Mouse (Mus musculus) hindbrain, embryonic 11.5 days (tissue): ENCODE results near the gene Cdcp1. TPM values are rescaled to one million over a fixed set of nuclear protein-coding genes. Genes with fewer than 3 reads are reported as not detected.

ENCODE experiments used
- ATAC-seq: fragments of 200-750 bp; cut with Nextera tagmentation; 2 replicates; pipeline ENCODE4 v1.8.0; 2017; ENCODE audit warnings: mild to moderate bottlenecking, moderate TSS enrichment, moderate library complexity; ENCODE audit not compliant: low FRiP score
- DNase-seq: peaks from one replicate; pipeline ENCODE4 v3.0.0-alpha.2; 2015; ENCODE audit warnings: low spot score
- H3K27ac ChIP-seq: fragments of 300-500 bp; sonication (generic); 2 replicates; pipeline ENCODE4 v1.5.1; 2014; ENCODE audit warnings: mild to moderate bottlenecking, low read depth, low read length
- H3K27me3 ChIP-seq: fragments of 300-500 bp; sonication (generic); 2 replicates; pipeline ENCODE4 v1.6.1; 2014; ENCODE audit warnings: mild to moderate bottlenecking, low read length, moderate library complexity, mixed read lengths; ENCODE audit not compliant: control insufficient read depth, insufficient read depth
- H3K36me3 ChIP-seq: fragments of 300-500 bp; sonication (generic); 2 replicates; pipeline ENCODE4 v1.6.1; 2014; ENCODE audit warnings: mild to moderate bottlenecking, low read length, moderate library complexity, mixed read lengths; ENCODE audit not compliant: control insufficient read depth, insufficient read depth
- H3K4me1 ChIP-seq: fragments of 300-500 bp; sonication (generic); replicated peaks from 2 replicates; pipeline ENCODE4 v1.6.1; 2014; ENCODE audit warnings: low read length, mixed read lengths; ENCODE audit not compliant: control insufficient read depth, insufficient read depth
- H3K4me2 ChIP-seq: fragments of 300-500 bp; sonication (generic); replicated peaks from 2 replicates; pipeline ENCODE4 v1.6.1; 2014; ENCODE audit warnings: mild to moderate bottlenecking, low read depth, low read length
- H3K4me3 ChIP-seq: fragments of 300-500 bp; sonication (generic); 2 replicates; pipeline ENCODE4 v1.5.1; 2014; ENCODE audit warnings: low read depth, low read length
- H3K9ac ChIP-seq: fragments of 300-500 bp; sonication (generic); 2 replicates; pipeline ENCODE4 v1.6.1; 2014; ENCODE audit warnings: low read depth, low read length
- H3K9me3 ChIP-seq: fragments of 300-500 bp; sonication (generic); 2 replicates; pipeline ENCODE4 v1.6.1; 2016; ENCODE audit warnings: low read length; ENCODE audit not compliant: control insufficient read depth
- WGBS: fragments of 180-500 bp; shearing (Covaris S2); extraction: QIAGEN DNeasy Blood & Tissue Kit; methylation state at CpG from one replicate; pipeline ENCODE4 v1.1.7; 2014; 5-methylcytosine and 5-hydroxymethylcytosine counted together
- polyA plus RNA-seq: library from polyadenylated mRNA; unstranded; fragments of >200 nt; fragmentation: Nextera tagmentation; extraction: Ambion mirVana; gene quantifications from 2 replicates; pipeline ENCODE4 v1.2.1, GENCODE M21; 2014

Cdcp1 gene
- polyA plus RNA-seq, 1 experiment from 2014 or later, result 1.2 TPM

- Histone ChIP-seq H3K4me3 (no peak overlapping the region), H3K27ac (no peak overlapping the region), H3K4me2 (no peak overlapping the region), H3K4me1 (no peaks in the 10 kb centered on the region), H3K27me3 (no peaks in the 10 kb centered on the region), H3K9ac (no peak overlapping the region), H3K36me3 (no peaks in the 10 kb centered on the region), H3K9me3 (no peaks in the 10 kb centered on the region)
- DNase-seq (no peak), ATAC-seq (no peak)
- WGBS, result 71% methylated on average over 10 of the region's 10 CpGs
These were observed 28.1 kb upstream of the Cdcp1 start for GRCm38 (mm10) chr9:123243988-123244387.

DNA sequence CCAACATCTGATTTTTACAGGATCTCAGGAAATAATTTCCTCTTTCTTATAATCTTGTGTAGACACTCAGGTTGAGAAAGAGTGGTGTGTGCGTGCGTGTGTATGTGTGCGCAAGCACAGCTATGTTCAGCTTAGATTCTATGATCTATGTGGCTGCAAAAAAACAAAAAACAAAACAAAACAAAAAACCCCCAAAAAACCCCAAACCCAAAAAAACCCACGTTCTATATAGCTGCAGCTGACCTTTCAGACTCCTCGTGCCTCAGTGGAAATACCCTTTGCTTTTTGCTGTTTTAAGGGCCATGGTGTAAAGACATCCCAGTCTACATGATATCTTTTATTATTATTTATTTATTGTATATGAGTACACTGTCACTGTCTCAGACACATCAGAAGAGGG is 25.4 kb upstream of the Cdcp1 start:
- no peaks in the 10 kb centered on the region for H3K9me3 ChIP-seq
- DNase-seq (no peak), ATAC-seq (no peak)
- no peaks in the 10 kb centered on the region for H3K27me3 ChIP-seq
- no peak overlapping the region for H3K9ac ChIP-seq
- H3K4me1 ChIP-seq, result no peaks in the 10 kb centered on the region
- H3K4me3 ChIP-seq, result no peak overlapping the region
- no peaks in the 10 kb centered on the region for H3K36me3 ChIP-seq
- no peak overlapping the region for H3K4me2 ChIP-seq
- no peak overlapping the region for H3K27ac ChIP-seq
- 92% methylated on average over 5 of the region's 5 CpGs for WGBS

GRCm38 (mm10) chr9:123240751-123241150 is 24.9 kb upstream of the Cdcp1 start:
- no peak overlapping the region for H3K9ac ChIP-seq
- 93% methylated on average over 2 of the region's 2 CpGs for WGBS
- DNase-seq, result no peak
- no peak for ATAC-seq
- H3K4me2 ChIP-seq, result no peak overlapping the region
- H3K4me3 ChIP-seq, result no peak overlapping the region
- no peaks in the 10 kb centered on the region for H3K27me3 ChIP-seq
- no peaks in the 10 kb centered on the region for H3K36me3 ChIP-seq
- H3K9me3 ChIP-seq, result no peaks in the 10 kb centered on the region
- H3K4me1 ChIP-seq, result no peaks in the 10 kb centered on the region
- H3K27ac ChIP-seq, result no peak overlapping the region

- 92% methylated on average over 5 of the region's 5 CpGs for WGBS
- ATAC-seq (no peak), DNase-seq (no peak)
These were observed 24.4 kb upstream of the Cdcp1 start for GRCm38 (mm10) chr9:123240271-123240670.

GRCm38 (mm10) chr9:123239651-123240050 is 23.8 kb upstream of the Cdcp1 start:
- H3K9me3 ChIP-seq, result no peaks in the 10 kb centered on the region
- H3K27me3 ChIP-seq, result no peaks in the 10 kb centered on the region
- H3K4me2 ChIP-seq, result no peak overlapping the region
- H3K27ac ChIP-seq, result no peak overlapping the region
- H3K4me1 ChIP-seq, result no peaks in the 10 kb centered on the region
- H3K36me3 ChIP-seq, result no peaks in the 10 kb centered on the region
- no peak overlapping the region for H3K4me3 ChIP-seq
- H3K9ac ChIP-seq, result no peak overlapping the region
- ATAC-seq (no peak), DNase-seq (no peak)
- 80% methylated on average over 2 of the region's 2 CpGs for WGBS

More at GRCm38 (mm10) chr9:123240271-123240670, 24.4 kb upstream of the Cdcp1 start:
- no peak overlapping the region for H3K4me3 ChIP-seq
- H3K9ac ChIP-seq, result no peak overlapping the region
- no peaks in the 10 kb centered on the region for H3K27me3 ChIP-seq
- H3K4me2 ChIP-seq, result no peak overlapping the region
- H3K27ac ChIP-seq, result no peak overlapping the region
- H3K4me1 ChIP-seq, result no peaks in the 10 kb centered on the region
- H3K36me3 ChIP-seq, result no peaks in the 10 kb centered on the region
- H3K9me3 ChIP-seq, result no peaks in the 10 kb centered on the region

GRCm38 (mm10) chr9:123238256-123239045 is 22.6 kb upstream of the Cdcp1 start:
- H3K9ac ChIP-seq, result no peak overlapping the region
- no peak overlapping the region for H3K27ac ChIP-seq
- no peak overlapping the region for H3K4me2 ChIP-seq
- ATAC-seq (no peak), DNase-seq (no peak)
- H3K4me3 ChIP-seq, result no peak overlapping the region
- no peaks in the 10 kb centered on the region for H3K4me1 ChIP-seq
- H3K9me3 ChIP-seq, result no peaks in the 10 kb centered on the region
- no peaks in the 10 kb centered on the region for H3K27me3 ChIP-seq
- WGBS, result 48% methylated on average over 4 of the region's 4 CpGs
- H3K36me3 ChIP-seq, result no peaks in the 10 kb centered on the region

- Histone ChIP-seq H3K9ac (no peak overlapping the region), H3K27me3 (no peaks in the 10 kb centered on the region), H3K9me3 (no peaks in the 10 kb centered on the region), H3K4me2 (no peak overlapping the region), H3K36me3 (no peaks in the 10 kb centered on the region), H3K4me1 (no peaks in the 10 kb centered on the region), H3K27ac (no peak overlapping the region), H3K4me3 (no peak overlapping the region)
- 32% methylated on average over 2 of the region's 2 CpGs for WGBS
- ATAC-seq, result no peak
- no peak for DNase-seq
These were observed 21.9 kb upstream of the Cdcp1 start for GRCm38 (mm10) chr9:123237739-123238138.

- H3K9ac ChIP-seq, result no peak overlapping the region
- H3K4me1 ChIP-seq, result no peaks in the 10 kb centered on the region
- WGBS, result 53% methylated on average over 3 of the region's 3 CpGs
- H3K4me2 ChIP-seq, result no peak overlapping the region
- DNase-seq (no peak), ATAC-seq (no peak)
- H3K4me3 ChIP-seq, result no peak overlapping the region
- H3K36me3 ChIP-seq, result no peaks in the 10 kb centered on the region
- no peaks in the 10 kb centered on the region for H3K27me3 ChIP-seq
- no peaks in the 10 kb centered on the region for H3K9me3 ChIP-seq
- H3K27ac ChIP-seq, result no peak overlapping the region
These were observed 19.8 kb upstream of the Cdcp1 start for GRCm38 (mm10) chr9:123235621-123236020.

DNA sequence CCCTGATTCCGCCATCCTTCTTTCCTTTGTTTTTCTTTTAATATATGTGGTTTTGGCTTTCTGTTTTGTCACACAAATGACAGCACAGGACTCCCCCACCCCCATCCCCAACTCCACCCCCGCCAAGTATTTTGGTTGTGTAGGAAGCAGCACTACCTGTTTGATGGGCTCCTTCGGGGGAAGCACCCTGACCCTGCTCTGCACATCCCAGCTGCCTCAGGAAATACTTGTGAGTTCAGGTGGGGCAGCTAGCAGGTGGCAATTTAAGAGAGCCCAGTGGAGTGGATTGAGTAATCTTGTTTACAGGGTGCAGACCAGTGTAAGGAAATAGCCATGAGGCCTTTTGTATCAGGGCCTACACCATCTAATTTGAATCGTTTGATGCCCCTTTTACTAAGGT is 14.0 kb upstream of the Cdcp1 start:
- Histone ChIP-seq H3K4me2 (no peak overlapping the region), H3K36me3 (no peaks in the 10 kb centered on the region), H3K9me3 (no peaks in the 10 kb centered on the region), H3K9ac (no peak overlapping the region), H3K4me3 (no peak overlapping the region), H3K27me3 (no peaks in the 10 kb centered on the region), H3K27ac (no peak overlapping the region), H3K4me1 (no peaks in the 10 kb centered on the region)
- 70% methylated on average over 4 of the region's 4 CpGs for WGBS
- DNase-seq (no peak), ATAC-seq (no peak)
